Mouse (Mus musculus) mouse trophoblast stem cell (cell line): ENCODE data around the gene Slc38a11.

ENCODE experiments used
- in situ Hi-C, 2 experiments: fragments of 300-500 bp; cut with MseI, MboI; formaldehyde crosslinking; loops; 2 replicates in 1 of 2; 3 replicates in 1 of 2; pipeline ENCODE4 v1.15.1; 2025

The Slc38a11 gene

GRCm38 (mm10) chr2:65321998-65322754, 41.7 kb downstream of the Slc38a11 start:
- in situ Hi-C loops: no loop called here

- in situ Hi-C loops: no loop called here
These were observed 42.9 kb downstream of the Slc38a11 start for GRCm38 (mm10) chr2:65320975-65321374.

- in situ Hi-C loops: no loop called here
These were observed 47.1 kb downstream of the Slc38a11 start for GRCm38 (mm10) chr2:65316721-65317120.

GRCm38 (mm10) chr2:65311250-65311649, 52.6 kb downstream of the Slc38a11 start:
- in situ Hi-C loops: no loop called here

- in situ Hi-C loops: no loop called here
These were observed 67.3 kb downstream of the Slc38a11 start for GRCm38 (mm10) chr2:65296541-65296940.

- in situ Hi-C loops: no loop called here
These were observed 69.7 kb downstream of the Slc38a11 start for GRCm38 (mm10) chr2:65294092-65294491.

- in situ Hi-C loops: no loop called here
These were observed 70.4 kb downstream of the Slc38a11 start for GRCm38 (mm10) chr2:65293411-65293810.

GRCm38 (mm10) chr2:65289721-65290120, 74.1 kb downstream of the Slc38a11 start:
- in situ Hi-C loops: no loop called here

GRCm38 (mm10) chr2:65288696-65289095, 75.1 kb downstream of the Slc38a11 start:
- in situ Hi-C loops: no loop called here

GRCm38 (mm10) chr2:65285380-65285779, 78.5 kb downstream of the Slc38a11 start:
- in situ Hi-C loops: no loop called here

GRCm38 (mm10) chr2:65282979-65283378, 80.9 kb downstream of the Slc38a11 start:
- in situ Hi-C loops: no loop called here

GRCm38 (mm10) chr2:65279029-65279690, 84.7 kb downstream of the Slc38a11 start:
- in situ Hi-C loops: no loop called here

GRCm38 (mm10) chr2:65275443-65276061, 88.3 kb downstream of the Slc38a11 start:
- in situ Hi-C loops: no loop called here

- in situ Hi-C loops: no loop called here
These were observed 89.9 kb downstream of the Slc38a11 start for GRCm38 (mm10) chr2:65273910-65274309.

- in situ Hi-C loops: no loop called here
These were observed 95.1 kb downstream of the Slc38a11 start for GRCm38 (mm10) chr2:65268731-65269130.

GRCm38 (mm10) chr2:65267834-65268233, 96.0 kb downstream of the Slc38a11 start:
- in situ Hi-C loops: no loop called here

GRCm38 (mm10) chr2:65266576-65267299, 97.1 kb downstream of the Slc38a11 start:
- in situ Hi-C loops: no loop called here
